Mouse (Mus musculus) cerebellum, adult 2 months (tissue): ENCODE data around the gene Fam222a.

Experiments
- CTCF ChIP-seq: fragments of 200-500 bp; IDR thresholded peaks from 2 replicates; pipeline ENCODE4 v1.5.1; 2011; ENCODE audit warnings: low read depth, mild to moderate bottlenecking, control low read depth, low read length, moderate library complexity, borderline replicate concordance; ENCODE audit not compliant: insufficient read depth
- POLR2A ChIP-seq: fragments of 200-500 bp; IDR thresholded peaks from 2 replicates; pipeline ENCODE4 v1.6.1; 2011; ENCODE audit warnings: low read length, control low read depth, borderline replicate concordance; ENCODE audit not compliant: insufficient read depth

- no peak for TF ChIP-seq CTCF
- no peak for TF ChIP-seq POLR2A
Observed at GRCm38 (mm10) chr5:114644918-114645317, 77.1 kb downstream of the Fam222a start.
